Mouse (Mus musculus) neural tube, embryonic 12.5 days (tissue): Measurements from ENCODE around the gene Kcnh2. TPM values are rescaled to one million over a fixed set of nuclear protein-coding genes. Genes with fewer than 3 reads are reported as not detected.
A peak's percentile ranks its signal among the peaks of the same experiment; 100 is the strongest.

Experiments
- ATAC-seq: fragments of 200-750 bp; cut with Nextera tagmentation; 2 replicates; pipeline ENCODE4 v1.8.0; 2017; ENCODE audit warnings: low read depth, mild to moderate bottlenecking, moderate TSS enrichment, moderate library complexity; ENCODE audit not compliant: low FRiP score
- H3K27ac ChIP-seq: fragments of 300-500 bp; sonication (generic); 2 replicates; pipeline ENCODE4 v1.5.1; 2016
- H3K27me3 ChIP-seq: fragments of 300-500 bp; sonication (generic); replicated peaks from 2 replicates; pipeline ENCODE4 v1.6.1; 2016; ENCODE audit warnings: mild to moderate bottlenecking
- H3K36me3 ChIP-seq: fragments of 300-500 bp; sonication (generic); 2 replicates; pipeline ENCODE4 v1.6.1; 2016; ENCODE audit warnings: mild to moderate bottlenecking
- H3K4me1 ChIP-seq: fragments of 300-500 bp; sonication (generic); 2 replicates; pipeline ENCODE4 v1.6.1; 2016
- H3K4me2 ChIP-seq: fragments of 300-500 bp; sonication (generic); replicated peaks from 2 replicates; pipeline ENCODE4 v1.6.1; 2016; ENCODE audit warnings: mild to moderate bottlenecking
- H3K4me3 ChIP-seq: fragments of 300-500 bp; sonication (generic); 2 replicates; pipeline ENCODE4 v1.5.1; 2016
- H3K9ac ChIP-seq: fragments of 300-500 bp; sonication (generic); 2 replicates; pipeline ENCODE4 v1.6.1; 2016; ENCODE audit warnings: mild to moderate bottlenecking
- H3K9me3 ChIP-seq: fragments of 300-500 bp; sonication (generic); 2 replicates; pipeline ENCODE4 v1.6.1; 2016; ENCODE audit warnings: mild to moderate bottlenecking
- WGBS: fragments of 180-500 bp; shearing (Covaris S2); methylation state at CpG from one replicate; pipeline ENCODE4 v1.1.7; 2016; 5-methylcytosine and 5-hydroxymethylcytosine counted together
- polyA plus RNA-seq: library from polyadenylated mRNA; unstranded; fragments of >200 nt; fragmentation: Nextera tagmentation; extraction: Ambion mirVana; gene quantifications from 2 replicates; pipeline ENCODE4 v1.2.1, GENCODE M21; 2016

Gene Kcnh2
- polyA plus RNA-seq, 1 experiment from 2014 or later = 18.6 TPM

DNA sequence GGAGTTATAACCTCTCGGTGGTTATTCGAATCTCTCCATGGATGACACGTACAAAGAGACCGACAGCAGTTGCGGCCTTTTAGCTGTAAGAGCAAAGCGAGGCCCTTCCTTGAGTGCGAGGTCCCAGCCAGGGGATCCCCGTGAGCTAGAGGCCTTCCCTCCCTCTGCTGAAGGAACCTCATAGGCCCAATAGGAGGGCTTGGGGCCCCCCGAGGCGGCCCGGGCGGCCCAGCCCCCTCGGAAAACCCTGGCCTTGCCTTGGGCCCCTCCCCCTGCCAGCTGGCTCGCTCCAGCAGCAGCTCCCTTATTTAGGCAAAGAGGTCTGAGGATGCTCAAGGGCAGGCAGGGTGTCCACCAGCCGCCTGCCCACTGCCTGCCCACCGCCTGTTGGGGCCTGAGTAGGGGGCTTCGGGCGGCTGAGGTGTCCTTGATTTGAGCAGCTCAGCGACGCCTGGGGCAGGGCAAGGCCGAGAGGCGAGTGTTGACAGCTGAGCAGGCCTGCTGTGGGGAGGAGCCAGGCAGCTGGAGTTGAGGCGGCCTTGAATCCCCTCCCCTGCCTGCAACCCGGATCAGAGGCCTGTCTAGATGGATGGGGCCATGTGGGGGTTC, 951 bp upstream of the Kcnh2 start:
- 1% methylated on average over 24 of the region's 24 CpGs for WGBS
- H3K36me3 ChIP-seq = no peaks in the 10 kb centered on the region
- peak overlapping the region; percentile 86 for H3K9ac ChIP-seq
- peaks cover 65% of the 10 kb centered on the region for H3K4me1 ChIP-seq
- no peaks in the 10 kb centered on the region for H3K9me3 ChIP-seq
- ATAC-seq = peak; percentile 39
- peak overlapping the region; percentile 98 for H3K4me2 ChIP-seq
- H3K4me3 ChIP-seq = peak overlapping the region; percentile 77
- H3K27ac ChIP-seq = peak overlapping the region; percentile 98
- peaks cover 21% of the 10 kb centered on the region for H3K27me3 ChIP-seq

DNA sequence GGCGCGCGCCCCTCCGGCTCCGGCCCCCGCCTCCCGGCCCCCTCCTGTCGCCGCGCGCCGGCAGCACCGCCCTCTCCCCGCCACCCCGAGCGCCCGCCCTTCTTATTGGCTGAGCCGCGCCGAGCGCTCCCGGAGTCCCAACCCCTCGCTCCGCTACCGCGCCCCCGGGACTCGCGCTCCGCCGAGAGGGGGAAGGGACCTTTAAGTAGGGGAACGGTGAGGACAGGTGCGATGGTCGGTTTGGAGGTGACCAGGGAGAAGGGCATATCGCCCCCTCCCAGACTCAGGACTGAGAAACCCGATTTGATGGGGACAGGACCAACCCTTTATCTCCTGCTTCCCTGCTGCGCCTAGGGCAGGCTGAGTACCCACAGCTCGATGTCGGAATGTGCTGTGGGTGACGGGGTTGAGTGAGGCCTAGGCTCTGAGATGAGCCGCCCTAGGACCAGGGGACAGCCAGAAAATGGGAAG, 332 bp upstream of the Kcnh2 start:
- peak overlapping the region; percentile 86 for H3K9ac ChIP-seq
- peak overlapping the region; percentile 77 for H3K4me3 ChIP-seq
- no peaks in the 10 kb centered on the region for H3K36me3 ChIP-seq
- H3K4me1 ChIP-seq = peaks cover 67% of the 10 kb centered on the region
- peak overlapping the region; percentile 98 for H3K27ac ChIP-seq
- H3K4me2 ChIP-seq = peak overlapping the region; percentile 98
- no peaks in the 10 kb centered on the region for H3K9me3 ChIP-seq
- H3K27me3 ChIP-seq = peaks cover 22% of the 10 kb centered on the region
- ATAC-seq = peak; percentile 82
- under 1% methylated on average over 41 of the region's 41 CpGs for WGBS

DNA sequence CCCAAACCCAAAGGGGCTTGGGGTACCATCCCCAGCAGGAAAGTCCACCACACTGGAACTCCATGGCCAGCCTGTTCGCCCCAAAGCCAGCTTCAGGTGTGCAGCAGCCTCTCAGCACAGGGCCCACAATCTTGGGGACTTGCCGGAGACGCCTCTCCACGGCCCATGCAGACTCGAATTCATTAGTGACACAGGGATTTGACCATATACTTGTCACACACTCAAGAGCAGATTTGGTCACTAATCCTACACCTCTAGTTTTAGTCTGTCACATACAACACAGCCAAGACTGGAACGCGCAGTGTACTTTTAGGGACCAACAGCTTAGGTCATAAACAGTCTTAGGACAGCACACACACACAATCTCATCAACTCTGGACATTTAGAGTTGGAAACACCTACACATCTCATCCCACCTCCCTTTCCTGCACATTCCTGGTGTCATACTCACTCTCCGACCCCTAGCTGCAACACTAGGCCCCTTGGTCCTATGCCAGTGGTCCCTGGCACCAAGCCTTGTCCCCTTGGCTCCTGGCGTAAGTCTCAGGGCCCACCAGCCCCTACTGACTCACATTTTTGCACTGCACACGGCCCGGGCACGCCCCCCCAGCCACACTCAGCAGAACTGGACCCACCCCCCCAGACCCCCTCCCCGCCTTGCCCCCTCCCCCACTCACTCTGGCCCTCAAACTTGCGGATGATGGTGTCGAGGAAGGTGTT, 713 bp downstream of the Kcnh2 start:
- 34% methylated on average over 15 of the region's 15 CpGs for WGBS
- no peak for ATAC-seq
- H3K9me3 ChIP-seq = no peaks in the 10 kb centered on the region
- peak overlapping the region; percentile 98 for H3K4me2 ChIP-seq
- H3K36me3 ChIP-seq = no peaks in the 10 kb centered on the region
- H3K4me3 ChIP-seq = peak overlapping the region; percentile 77
- peaks cover 22% of the 10 kb centered on the region for H3K27me3 ChIP-seq
- peak overlapping the region; percentile 86 for H3K9ac ChIP-seq
- peak overlapping the region; percentile 68; the same call in 1 of the 2 replicates for H3K27ac ChIP-seq
- H3K4me1 ChIP-seq = peaks cover 67% of the 10 kb centered on the region

DNA sequence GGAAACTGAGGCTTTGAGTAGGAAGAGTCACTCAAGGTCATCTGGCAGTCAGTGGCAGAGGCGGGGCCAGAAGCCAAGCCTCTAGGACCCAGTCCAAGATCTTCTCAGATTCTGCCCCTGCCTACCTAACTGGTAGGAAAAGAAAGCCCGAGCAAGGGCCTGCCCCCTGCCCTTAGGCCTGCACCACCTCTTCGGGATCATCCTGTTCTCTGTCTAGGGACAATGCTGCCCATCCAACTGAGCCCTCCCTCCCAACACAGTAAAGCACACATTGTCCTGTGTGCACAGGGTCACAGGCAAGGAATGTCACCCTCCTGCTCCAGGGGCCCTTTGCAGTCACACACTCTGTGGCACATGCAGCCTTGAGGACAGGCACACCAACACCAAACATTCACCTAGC, 1.3 kb downstream of the Kcnh2 start:
- H3K27me3 ChIP-seq = peaks cover 22% of the 10 kb centered on the region
- no peak for ATAC-seq
- H3K36me3 ChIP-seq = no peaks in the 10 kb centered on the region
- peak overlapping the region; percentile 77 for H3K4me3 ChIP-seq
- H3K4me1 ChIP-seq = peaks cover 73% of the 10 kb centered on the region
- peak overlapping the region; percentile 86; the same call in 1 of the 2 replicates for H3K9ac ChIP-seq
- H3K4me2 ChIP-seq = peak overlapping the region; percentile 98
- no peaks in the 10 kb centered on the region for H3K9me3 ChIP-seq
- no peak overlapping the region for H3K27ac ChIP-seq
- 61% methylated on average over 3 of the region's 3 CpGs for WGBS

- H3K27ac ChIP-seq = no peak overlapping the region
- H3K27me3 ChIP-seq = peaks cover 22% of the 10 kb centered on the region
- peak overlapping the region; percentile 65 for H3K9ac ChIP-seq
- 1% methylated on average over 30 of the region's 30 CpGs for WGBS
- H3K4me2 ChIP-seq = peak overlapping the region; percentile 98
- peak overlapping the region; percentile 48 for H3K4me3 ChIP-seq
- no peaks in the 10 kb centered on the region for H3K36me3 ChIP-seq
- peaks cover 82% of the 10 kb centered on the region for H3K4me1 ChIP-seq
- H3K9me3 ChIP-seq = no peaks in the 10 kb centered on the region
- ATAC-seq = no peak
Observed at GRCm38 (mm10) chr5:24348546-24348945, 2.9 kb downstream of the Kcnh2 start.

DNA sequence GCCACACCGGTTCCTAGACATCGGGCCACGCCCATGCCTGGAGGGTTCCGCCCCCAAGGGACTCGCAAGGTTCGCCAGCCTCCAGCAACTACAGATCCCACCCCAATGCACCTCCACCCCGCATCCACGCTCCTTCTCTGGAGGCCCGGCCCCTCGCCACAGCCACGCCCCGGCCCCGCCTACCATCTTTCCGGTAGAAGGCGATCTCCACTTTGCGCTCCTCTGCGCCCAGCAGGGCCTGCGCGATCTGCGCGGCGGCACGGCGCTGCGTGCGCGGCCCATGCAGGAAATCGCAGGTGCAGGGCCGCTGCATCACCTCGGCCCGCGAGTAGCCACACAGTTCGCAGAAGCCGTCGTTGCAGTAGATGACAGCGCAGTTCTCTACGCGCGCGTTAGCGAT, 3.3 kb downstream of the Kcnh2 start:
- Histone ChIP-seq H3K9ac (peak overlapping the region; percentile 65), H3K4me3 (peak overlapping the region; percentile 48), H3K36me3 (no peaks in the 10 kb centered on the region), H3K9me3 (no peaks in the 10 kb centered on the region), H3K4me2 (peak overlapping the region; percentile 98), H3K27ac (no peak overlapping the region), H3K4me1 (peaks cover 82% of the 10 kb centered on the region), H3K27me3 (peaks cover 22% of the 10 kb centered on the region)
- peak; percentile 7; the same call in 1 of the 2 replicates for ATAC-seq
- under 1% methylated on average over 41 of the region's 41 CpGs for WGBS

DNA sequence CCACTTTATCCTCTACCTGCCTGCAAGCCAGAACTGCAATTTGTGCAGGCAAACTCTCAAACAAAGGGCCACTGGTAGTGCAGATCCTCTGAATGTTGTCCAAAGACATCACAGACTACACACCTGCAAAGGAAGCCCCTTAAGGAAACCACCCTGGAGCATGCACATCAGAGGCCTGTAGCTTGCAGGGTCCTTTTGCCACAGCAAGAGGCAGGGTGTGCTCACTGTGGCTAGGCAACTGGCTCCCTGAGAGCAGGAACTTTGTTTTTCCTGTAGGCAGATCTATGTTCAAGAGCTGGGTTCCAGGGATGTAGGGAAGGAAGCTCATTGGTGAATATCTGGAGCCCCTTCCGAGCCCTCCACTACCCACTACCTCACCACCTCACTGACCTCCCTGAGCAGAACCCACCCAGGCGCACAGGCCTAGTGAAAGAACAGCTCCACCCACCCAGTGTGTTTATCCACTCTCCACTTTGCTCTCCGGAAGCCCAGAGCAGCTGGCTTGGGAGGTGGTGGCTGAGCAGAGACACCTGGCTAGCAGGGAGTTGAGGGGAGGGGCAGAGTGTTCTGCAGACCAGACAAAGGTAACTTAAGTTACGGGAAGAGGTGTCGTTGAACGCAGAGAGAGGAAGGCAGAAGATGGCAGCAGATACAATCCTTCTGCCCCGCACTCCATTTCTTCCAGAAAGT, 4.1 kb downstream of the Kcnh2 start:
- H3K4me2 ChIP-seq = peak overlapping the region; percentile 98
- peaks cover 22% of the 10 kb centered on the region for H3K27me3 ChIP-seq
- no peak overlapping the region for H3K4me3 ChIP-seq
- H3K4me1 ChIP-seq = peaks cover 80% of the 10 kb centered on the region
- no peak for ATAC-seq
- H3K9me3 ChIP-seq = no peaks in the 10 kb centered on the region
- WGBS = 50% methylated on average over 7 of the region's 7 CpGs
- no peak overlapping the region for H3K27ac ChIP-seq
- H3K9ac ChIP-seq = 0 out of 2 replicates have a peak overlapping the region, but pooled peaks have one; percentile 10
- H3K36me3 ChIP-seq = no peaks in the 10 kb centered on the region

DNA sequence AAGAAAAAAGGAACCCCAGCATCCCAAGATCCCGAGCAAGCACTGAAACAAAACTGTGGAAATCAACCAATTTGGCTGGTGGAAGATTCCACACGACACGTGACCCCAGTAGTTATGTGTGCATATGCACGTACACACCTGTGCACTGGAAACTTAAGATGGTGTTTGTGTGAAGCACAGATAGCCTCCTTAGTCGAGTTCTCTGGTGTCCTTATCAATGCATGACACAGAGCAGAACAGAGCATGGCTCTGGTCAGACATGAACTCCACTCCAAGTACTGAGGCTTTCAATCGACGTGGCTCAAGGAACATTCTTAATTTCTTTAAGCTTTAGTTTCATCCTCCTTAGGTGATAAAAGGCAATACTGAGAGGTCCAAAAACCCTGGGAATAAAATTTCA, 5.1 kb downstream of the Kcnh2 start:
- H3K36me3 ChIP-seq = no peaks in the 10 kb centered on the region
- no peaks in the 10 kb centered on the region for H3K9me3 ChIP-seq
- H3K27ac ChIP-seq = no peak overlapping the region
- WGBS = 90% methylated on average over 7 of the region's 7 CpGs
- no peak overlapping the region for H3K4me3 ChIP-seq
- ATAC-seq = no peak
- H3K4me2 ChIP-seq = no peak overlapping the region
- H3K27me3 ChIP-seq = peaks cover 22% of the 10 kb centered on the region
- no peak overlapping the region for H3K9ac ChIP-seq
- H3K4me1 ChIP-seq = peaks cover 80% of the 10 kb centered on the region

DNA sequence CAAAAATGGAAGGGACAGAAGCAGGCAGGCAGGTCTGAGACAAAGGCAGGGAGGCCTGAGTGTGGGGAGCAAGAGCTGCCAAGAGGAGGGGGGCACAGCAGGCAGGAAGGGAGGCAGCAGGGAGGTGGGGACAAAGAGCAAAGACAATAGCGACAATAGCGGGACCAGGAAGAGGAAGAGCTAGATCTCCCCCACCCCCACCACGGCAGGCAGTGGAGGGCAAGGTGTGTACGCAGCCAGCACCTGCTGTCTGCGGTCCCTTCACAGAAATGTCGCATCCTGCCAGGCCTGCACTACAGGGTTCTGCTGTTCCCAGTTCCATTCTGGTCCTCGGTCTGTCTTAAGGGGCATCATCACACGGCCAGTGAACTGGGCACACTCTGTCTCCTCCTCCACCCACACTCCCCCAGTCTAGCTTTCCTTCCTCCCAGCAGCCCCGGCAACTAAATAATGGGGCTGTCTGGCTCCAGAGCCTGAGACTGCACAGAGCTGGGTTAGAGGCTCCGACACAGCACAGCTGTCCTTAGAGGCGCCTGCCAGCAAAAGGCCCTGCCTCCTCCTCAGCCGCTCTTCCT, 6.8 kb downstream of the Kcnh2 start:
- 7% methylated on average over 12 of the region's 12 CpGs for WGBS
- Histone ChIP-seq H3K4me1 (peaks cover 63% of the 10 kb centered on the region), H3K4me2 (peak overlapping the region; percentile 49), H3K9me3 (no peaks in the 10 kb centered on the region), H3K4me3 (no peak overlapping the region), H3K27ac (peak overlapping the region; percentile 92), H3K9ac (peak overlapping the region; percentile 55), H3K27me3 (peaks cover 13% of the 10 kb centered on the region), H3K36me3 (no peaks in the 10 kb centered on the region)
- peak; percentile 46 for ATAC-seq

DNA sequence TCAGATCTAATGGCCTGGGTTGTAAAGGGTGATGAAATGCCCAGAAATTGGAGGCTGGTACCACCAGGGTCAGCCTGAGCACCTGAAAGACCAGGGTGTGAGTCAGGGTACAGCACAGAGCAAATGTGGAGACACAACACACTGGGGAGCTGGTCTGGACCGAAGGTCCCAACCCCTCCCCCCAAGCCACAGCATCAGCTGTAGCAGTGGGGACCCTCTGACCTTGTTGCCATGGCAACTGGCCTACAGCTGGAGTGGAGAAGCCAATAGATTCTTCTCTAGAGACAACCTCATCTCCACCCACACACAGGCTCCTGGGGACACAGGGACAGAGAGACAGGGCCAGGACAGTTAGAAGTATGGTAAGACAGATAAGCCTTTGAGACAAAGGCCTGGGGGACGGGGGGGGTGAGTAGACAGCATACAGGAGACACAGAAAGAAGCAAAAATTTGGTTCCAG, 7.4 kb downstream of the Kcnh2 start:
- Histone ChIP-seq H3K9ac (peak overlapping the region; percentile 55; the same call in 1 of the 2 replicates), H3K9me3 (no peaks in the 10 kb centered on the region), H3K36me3 (no peaks in the 10 kb centered on the region), H3K27me3 (peaks cover 7% of the 10 kb centered on the region), H3K4me1 (peaks cover 57% of the 10 kb centered on the region), H3K4me2 (peak overlapping the region; percentile 49), H3K4me3 (no peak overlapping the region), H3K27ac (peak overlapping the region; percentile 92)
- WGBS = 1% methylated on average over 2 of the region's 2 CpGs
- peak; percentile 56 for ATAC-seq

- H3K9me3 ChIP-seq = no peaks in the 10 kb centered on the region
- peaks cover 51% of the 10 kb centered on the region for H3K4me1 ChIP-seq
- H3K9ac ChIP-seq = no peak overlapping the region; the same call in 1 of the 2 replicates
- peak overlapping the region; percentile 92; the same call in 1 of the 2 replicates for H3K27ac ChIP-seq
- H3K4me2 ChIP-seq = peak overlapping the region; percentile 49
- peaks cover 3% of the 10 kb centered on the region; the same call in 1 of the 2 replicates for H3K36me3 ChIP-seq
- H3K27me3 ChIP-seq = peaks cover 4% of the 10 kb centered on the region; the same call in 1 of the 2 replicates
- H3K4me3 ChIP-seq = no peak overlapping the region
- no peak for ATAC-seq
Observed at GRCm38 (mm10) chr5:24343379-24343778, 8.0 kb downstream of the Kcnh2 start.
